Mouse (Mus musculus) megakaryocyte-erythroid progenitor cell, adult 5-6 weeks (primary cell): ENCODE measurements around the gene Serp2. TPM values are rescaled to one million over a fixed set of nuclear protein-coding genes. Genes with fewer than 3 reads are reported as not detected.

Experiments
- ATAC-seq: replicated peaks from 2 replicates; pipeline ENCODE4 v1.8.0; 2016; ENCODE audit warnings: mild to moderate bottlenecking, inconsistent platforms; ENCODE audit not compliant: severe bottlenecking, poor library complexity, low FRiP score, low TSS enrichment
- total RNA-seq, 2 experiments: library from RNA; stranded (forward) in 1 of 2; stranded (reverse) in 1 of 2; fragments of 200-1000, 215-1000 nt in 1 of 2; fragments of >200 nt in 1 of 2; fragmentation: Nextera tagmentation in 1 of 2; gene quantifications; 2 replicates each; pipeline ENCODE4 v1.2.3; 2014 to 2017

The Serp2 gene
- total RNA-seq, 2 experiments from 2014 or later, result 2.6 TPM; not detected in 1

DNA sequence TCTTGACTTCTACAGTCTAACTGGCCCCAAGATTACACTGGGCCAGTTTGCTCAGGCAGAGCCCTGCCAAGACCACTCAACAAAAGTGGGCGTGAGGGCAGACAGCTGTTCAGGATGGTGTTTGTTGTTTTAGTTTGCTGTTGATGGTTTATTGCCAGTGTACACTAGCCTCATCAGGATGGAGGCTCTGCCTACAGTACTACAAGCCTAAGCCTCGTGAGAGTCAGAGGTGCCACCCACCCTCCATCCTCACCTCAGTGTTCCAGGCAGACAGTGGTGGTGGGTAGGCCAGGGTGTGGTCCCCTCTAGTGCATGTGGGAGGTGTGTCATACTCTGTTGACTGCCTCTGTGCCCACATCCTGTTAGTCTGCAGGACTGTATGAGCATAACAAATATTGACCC, 23.0 kb upstream of the Serp2 start:
- peak; percentile 20; the same call in 1 of the 2 replicates for ATAC-seq

DNA sequence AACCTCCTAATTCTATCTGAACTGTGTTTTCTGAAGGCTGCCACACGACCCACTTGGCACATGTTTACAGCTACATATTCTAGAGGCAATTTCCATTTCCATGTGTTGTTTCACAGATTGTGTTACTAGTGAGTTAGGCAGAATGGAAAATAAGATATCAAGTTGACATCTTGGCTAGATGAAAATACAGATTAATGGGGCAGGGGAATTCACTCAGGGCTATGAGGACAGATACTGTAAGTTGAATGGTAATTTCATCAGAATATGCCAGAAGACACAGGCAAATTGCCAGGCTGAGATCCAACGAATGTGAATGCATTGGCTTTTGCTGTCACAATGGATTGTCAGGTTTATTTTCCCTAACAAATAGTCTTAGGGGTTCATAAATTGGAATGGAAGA, 21.2 kb upstream of the Serp2 start:
- no peak for ATAC-seq

DNA sequence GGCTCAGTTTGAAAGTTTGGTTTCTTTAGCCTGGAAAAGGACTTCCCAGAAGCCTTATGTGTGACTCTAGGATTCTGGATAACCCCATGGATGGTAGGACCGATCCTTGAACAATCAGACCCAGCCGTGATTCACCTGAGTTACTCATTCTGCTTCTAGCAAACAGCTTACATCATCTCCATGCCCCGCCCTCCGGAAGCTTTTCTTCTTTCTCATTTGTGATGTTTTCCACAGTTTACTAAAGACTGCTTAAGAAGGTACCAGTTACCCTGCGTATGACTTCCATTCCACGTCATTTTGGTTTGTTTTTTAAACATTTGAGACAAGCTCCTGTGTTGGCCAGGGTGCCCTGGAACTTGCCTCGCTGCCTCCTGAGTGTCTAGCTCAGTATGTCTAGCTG, 13.6 kb upstream of the Serp2 start:
- no peak for ATAC-seq

DNA sequence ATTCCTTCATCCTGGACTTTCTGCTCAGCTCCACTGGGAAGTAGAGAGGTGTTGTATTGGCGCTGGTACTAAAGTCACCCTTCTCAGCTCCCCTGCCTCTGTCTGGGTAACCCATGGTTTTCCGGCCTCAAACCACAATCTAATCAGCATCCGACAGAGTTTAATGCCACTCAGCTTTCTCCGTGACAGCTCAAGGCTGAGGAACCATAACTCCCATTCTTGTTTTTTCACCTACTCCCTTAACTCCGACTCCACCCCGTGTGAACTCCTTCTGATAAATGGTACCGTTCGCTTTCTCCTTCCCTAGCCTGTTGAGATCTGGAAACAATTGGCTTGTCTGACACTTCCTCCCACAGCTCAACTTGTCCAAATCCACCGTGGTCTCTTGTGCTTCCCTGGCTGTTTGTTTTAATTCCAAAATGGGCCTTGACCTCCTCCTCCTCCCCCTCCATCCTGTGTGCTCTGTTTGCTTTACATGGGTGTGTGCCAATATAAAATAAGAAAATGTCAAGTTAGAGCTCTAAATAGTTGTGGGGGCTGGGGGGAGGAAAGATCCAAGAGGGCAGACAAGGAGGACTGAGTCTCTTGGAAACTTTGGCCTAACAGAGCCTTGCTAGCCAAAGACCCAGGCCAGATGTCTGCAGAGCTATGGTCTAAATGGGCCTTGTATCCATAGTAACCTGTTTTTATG, 12.7 kb upstream of the Serp2 start:
- ATAC-seq, result peak; percentile 98

DNA sequence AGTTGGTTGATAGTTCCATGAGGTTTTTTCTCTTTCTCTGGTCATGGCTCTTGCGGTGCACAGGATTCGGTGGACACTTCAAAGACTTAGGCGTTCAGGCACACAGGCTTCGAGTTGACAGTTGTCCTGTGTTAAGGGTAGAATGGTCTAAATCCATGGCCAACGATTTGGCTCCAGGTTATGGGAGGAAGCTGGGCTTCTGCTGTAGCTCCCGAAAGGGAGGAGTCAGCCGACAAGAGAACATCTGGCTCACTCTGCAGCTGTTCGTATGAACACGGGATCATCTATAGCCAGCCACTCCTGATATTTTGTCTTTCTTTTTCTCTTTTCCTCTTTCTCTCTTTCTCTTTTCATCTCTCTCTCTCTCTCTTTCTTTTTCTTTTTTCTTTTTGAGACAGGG, 11.9 kb upstream of the Serp2 start:
- ATAC-seq, result 0 out of 2 replicates have a peak, but pooled peaks have one; percentile 20

DNA sequence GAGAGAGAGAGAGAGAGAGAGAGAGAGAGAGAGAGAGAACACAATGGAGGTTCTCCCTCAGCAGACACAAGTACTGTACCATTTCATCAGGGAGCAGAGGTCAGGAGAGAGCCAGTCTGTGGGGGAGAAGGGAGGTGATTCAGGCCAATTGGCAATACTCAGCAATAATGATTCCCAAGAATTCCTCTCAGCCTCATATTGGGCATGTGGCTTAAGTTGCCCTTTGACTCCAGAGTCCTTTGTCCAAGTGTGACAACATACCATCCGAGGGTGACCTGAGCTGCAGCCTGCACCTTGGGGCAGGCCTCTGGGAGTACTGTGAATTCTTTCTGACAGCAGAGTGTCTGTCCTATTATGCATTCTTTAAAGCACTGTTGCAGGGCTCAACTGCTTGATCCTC, 10.6 kb upstream of the Serp2 start:
- no peak for ATAC-seq

DNA sequence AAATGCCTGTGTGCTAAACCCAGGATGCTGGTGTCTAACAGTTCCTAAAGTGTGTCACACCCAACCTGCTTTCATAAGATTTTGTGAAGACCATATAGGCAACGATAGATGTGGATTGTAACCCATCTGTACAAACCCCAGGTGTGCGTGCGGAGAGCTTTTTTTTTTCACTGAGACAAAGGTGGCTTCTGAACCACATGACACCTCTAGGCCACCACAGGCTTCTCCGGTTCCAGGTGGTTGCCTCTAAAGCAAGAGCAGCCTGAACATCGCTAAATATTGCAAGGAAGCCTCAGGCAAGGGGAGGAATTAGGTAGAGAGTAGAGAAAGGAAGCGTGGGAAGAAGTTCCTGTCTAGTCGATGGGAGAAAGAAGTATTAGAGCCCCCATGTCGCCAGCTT, 10.0 kb upstream of the Serp2 start:
- no peak for ATAC-seq

DNA sequence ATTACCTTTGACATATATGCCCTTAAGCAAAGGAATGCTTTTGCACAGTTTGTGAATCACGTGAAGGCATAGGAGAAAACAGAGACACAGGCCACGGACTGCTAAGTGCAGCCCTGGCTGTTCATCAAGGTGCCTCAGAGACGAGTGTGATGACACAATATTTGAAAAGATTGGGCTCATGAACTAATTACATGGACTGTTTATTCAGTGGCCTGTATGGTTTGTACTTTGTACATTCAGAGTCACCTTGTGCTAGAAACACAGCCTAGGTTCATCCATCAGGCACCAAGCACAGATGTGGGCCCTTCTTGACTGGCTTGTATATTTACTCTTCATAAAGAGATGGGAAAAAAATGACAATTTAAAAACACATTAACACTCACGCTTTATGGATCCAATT, 9.5 kb upstream of the Serp2 start:
- no peak for ATAC-seq

DNA sequence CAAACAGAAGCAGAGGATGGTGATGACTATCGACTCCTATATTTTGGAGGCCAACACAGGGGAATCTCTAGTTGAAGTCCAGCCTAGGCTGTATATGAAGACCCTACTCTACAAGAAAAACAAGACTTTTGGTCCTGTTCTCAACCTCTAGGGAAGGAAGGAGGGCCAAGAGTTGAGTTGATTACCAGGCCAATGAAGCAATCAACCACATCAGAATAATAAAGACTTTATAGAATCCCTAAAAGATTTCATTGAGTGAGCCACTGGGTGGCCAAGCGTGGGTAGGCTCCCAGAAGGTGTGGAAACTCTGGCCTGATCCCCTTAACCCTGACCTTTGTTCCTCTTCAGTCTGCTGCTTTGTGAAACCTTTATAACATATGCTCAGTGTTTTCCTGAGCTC, 2.5 kb upstream of the Serp2 start:
- ATAC-seq, result no peak

DNA sequence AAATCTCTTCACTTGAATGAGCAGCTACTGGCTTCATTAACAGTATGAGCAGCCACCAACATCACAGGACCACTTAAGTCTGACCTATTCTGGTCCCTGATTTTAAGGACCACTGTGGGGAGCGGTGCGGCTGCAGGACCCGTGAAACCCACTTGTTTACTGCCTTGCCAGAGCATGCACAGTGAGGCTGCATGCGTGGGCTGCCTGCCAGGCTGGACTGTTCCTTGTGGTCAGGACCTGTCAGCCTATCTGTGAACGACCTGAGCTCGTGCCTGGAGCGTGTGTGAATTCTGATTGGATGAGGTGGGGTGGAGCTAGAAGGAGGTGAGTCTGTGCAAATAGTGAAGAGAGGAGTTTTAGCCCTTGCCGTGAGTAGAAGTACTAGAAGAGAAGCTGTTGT, 1.5 kb upstream of the Serp2 start:
- 0 out of 2 replicates have a peak, but pooled peaks have one; percentile 16 for ATAC-seq

DNA sequence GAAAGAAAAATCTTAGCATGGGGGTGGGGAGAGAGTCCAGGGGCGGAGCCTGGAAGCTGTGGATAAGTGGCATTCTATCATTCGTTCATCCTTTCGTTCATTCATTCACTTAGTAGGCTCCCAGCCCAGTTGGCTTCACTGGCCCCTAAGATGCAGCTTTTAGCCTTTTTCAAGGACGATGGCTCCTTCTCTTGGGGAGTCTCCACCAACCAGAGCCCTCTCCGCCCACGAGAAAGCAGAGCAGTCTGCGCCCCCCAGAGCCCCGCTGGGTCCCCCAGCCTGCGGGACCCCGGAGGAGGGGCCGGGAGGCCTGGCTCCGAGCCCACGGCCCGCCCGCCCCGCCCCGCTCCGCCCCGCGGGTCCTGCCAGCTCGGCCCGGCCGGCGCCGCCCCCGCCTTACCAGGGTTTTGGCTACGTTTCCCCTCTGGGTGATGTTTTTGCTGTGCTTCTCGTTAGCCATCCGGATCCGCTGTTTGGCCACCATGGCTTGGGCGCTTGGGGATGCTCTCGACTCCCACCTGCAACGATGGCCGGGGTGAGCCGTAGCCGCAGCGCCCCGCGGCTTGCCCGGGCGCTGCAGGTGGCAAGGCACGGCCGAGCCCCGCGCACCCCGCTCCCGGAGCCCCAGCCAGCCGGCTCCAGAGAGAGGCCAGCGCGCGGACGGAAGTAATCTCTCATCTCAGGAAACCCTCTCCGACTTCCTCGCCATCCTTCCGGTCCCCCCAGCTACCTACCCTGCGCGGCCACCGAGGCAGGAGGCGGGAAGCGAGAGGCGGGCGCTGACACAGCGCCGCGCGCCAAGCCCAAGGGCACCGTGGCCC, 448 bp downstream of the Serp2 start:
- peak; percentile 39 for ATAC-seq

DNA sequence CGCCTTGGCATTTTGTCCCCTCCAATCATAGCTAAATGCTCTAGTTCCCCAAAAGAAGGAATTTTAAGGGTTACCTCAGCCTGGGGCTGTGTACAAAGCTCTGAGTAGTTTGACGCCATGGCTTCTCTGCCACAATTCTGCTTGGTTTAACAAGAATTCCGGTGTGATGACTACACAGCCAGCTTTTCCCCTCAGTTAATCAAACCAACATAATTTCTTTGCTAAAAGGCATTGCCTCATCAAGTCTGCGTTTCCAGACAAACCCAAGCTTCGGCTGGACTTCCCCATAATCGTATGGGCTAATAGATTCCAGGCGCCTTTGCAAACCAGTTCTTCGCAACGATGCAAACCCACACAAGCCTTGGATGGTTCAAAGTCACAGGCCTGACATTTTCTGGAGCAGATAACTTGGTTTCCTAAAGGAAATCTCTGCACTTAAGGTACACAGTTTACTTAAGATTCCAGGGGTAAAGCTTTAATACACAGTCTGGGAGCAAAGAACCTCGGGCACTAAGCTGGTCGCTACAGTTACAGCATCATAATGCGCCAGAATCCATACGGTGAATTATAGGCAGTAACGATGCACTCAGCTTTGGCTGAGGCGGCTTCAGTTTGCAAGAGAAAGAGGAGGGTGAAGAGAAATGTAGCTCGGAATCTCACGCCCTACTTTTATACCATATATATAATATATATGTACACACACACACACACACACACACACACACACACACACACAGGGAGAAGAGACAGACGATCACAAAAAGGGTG, 1.2 kb downstream of the Serp2 start:
- ATAC-seq, result no peak

DNA sequence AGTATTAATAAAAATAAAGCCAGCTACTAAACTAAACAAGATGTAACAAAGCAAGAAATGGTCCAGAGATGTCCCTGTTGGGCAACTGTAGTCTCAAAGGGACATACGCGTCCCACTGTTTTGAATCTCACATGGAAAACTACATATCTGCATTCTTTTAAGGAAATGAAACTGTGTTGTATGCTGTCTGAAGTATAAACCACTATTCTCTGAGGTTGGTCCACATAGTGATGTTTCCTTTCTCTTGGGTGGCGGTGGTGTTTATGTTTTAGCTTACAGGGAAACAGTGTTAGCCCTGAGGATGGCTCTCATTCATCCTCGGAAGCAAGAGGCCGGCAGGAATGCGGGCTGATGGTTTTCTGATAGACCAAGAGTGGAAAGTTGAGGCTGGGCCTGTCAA, 12.6 kb downstream of the Serp2 start:
- no peak for ATAC-seq

DNA sequence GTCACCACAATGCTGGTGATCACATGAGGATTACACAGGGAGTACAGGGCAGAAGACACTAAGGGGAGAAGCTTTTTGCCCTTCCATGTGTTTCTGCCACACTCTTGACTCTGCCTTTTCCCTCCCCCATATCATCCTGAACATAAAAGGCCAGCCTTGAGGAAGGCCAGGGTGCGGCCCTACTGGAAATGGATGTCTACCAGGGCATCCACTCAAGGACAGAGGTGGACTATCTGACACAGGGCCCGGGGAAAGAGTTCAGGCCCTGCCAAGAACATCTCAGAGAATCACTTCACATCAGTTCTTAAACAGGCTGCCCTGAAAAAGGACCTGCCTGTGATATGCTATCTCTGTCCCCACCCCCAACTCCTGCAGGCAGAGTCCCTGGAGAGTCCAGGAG, 15.3 kb downstream of the Serp2 start:
- ATAC-seq, result no peak

DNA sequence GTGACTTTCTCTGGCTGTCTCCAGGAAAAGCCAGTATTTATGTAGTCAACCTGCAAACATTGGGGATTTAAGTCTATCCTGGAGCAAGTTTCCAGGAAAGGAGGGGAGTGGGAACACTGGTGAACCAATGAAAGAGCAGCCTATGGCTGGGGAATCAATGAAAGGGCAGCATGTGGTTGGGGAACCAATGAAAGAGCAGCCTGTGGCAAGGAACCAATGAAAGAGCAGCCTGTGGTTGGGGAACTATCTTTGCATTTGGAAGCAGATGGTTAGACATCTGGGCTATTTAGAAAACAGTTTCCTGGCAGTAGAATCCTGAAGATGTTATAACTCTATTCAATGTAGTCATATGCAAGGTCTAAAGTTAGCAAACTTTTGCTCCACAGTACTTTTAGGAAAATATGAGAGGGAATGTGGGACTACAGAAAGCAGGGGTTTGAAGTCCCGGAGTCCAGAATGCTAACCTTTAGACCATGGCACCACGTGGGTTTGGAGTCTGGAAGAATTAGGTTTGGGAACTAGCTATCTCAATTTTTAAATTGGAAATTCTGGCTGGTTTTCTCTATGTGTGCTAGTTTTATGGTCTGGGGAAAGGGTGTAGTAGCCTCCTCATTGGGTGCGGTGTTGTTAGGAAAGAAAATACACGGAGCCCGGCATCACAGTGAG, 16.6 kb downstream of the Serp2 start:
- ATAC-seq, result no peak

DNA sequence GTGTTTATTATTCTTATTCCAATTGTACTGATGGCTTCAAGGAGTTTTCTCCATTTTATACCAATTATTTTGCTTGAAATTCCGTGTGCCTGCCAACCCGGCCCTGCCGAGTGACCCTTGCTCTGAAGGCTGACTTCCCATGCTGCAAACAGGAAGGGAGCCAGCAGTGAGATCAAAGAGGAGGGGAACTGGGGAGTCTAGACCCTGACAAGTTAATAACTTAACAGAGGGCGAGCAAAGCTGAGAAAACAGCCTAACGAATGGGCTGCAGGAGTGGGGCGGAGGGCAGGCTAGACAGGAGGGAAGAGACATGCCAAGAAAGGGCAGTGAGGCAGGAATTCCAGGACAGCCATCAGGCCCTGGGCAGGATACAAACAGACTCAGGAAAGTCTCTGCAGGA, 19.8 kb downstream of the Serp2 start:
- ATAC-seq, result no peak

DNA sequence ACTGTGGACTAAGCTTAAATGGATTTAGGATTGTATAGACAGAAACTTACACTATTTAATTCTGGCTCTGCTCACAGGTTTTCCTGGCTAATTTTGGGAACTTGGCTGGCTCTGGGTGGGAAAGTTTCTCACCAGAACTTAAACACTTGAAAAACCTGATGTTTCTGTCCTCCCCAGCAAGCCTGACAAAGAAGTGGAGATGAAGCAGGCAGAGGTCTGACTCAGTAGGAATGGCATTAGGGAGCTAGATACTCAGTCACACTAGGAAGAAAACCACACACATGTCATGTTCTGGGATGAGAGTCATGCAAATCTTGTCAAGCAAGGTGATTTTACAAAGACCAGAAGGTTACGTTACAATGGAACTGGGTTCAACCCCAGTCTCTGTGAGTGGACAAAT, 21.6 kb downstream of the Serp2 start:
- no peak for ATAC-seq

DNA sequence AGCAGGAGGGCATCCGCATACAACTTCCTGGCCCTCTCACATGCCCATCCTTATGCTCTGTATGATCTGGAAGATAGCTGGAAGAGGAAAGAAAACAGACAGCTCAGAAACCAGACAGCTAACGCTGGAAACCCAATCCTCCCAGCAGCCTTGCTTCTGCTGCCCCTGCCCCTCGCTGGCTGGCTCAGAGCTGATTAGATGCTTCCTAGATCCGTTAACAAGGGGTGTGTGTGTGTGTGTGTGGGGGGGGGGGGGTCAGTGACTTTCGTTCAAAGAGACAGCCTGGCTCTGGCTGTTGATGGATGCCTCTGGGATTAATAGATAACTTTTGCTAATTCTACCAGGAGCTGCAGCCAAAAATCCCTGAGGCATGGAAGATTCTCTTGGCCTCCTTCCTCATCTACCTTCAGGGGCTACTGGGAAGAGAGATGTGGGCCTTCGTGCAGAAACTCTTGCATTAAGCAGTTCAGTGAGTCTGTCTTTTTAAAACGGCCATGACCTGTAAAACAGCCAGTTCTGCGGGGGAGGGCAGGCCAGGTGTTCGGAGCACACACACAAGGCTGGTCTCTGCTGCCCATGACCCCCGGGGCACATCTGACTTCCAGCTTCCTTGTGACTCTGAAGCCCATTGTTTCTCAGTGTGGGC, 23.4 kb downstream of the Serp2 start:
- ATAC-seq, result peak; percentile 61
